Mouse (Mus musculus): Measurements from ENCODE around the gene Tecpr1. TPM values are rescaled to one million over a fixed set of nuclear protein-coding genes. Genes with fewer than 3 reads are reported as not detected.

Tecpr1 gene
- total and polyA plus RNA-seq, 2 experiments from 2014 or later, result 13.5 to 28.3 TPM

DNA sequence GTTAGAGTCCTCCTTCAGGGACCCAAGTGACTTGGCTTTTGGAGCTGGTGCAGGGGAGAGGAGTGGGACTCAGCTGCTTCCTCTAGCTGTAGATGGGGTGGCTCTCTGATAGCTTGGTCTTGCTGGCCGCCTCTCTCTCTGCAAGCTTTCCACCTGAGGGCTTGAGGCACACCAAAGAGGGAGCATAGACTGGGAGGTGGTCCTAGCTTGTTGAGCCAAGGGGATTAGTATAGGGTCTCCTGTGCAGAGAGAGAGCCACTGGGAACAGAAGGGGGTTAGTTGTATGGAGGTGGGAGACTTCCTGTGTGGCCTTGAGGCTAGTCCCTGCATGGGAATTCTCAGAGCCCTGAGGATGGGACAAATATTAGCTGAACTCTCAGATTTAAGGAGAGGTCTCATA is 33.5 kb upstream of the Tecpr1 start:
- peak overlapping the region; percentile 91 for H3K4me2 ChIP-seq (ENCODE audit: low read depth, low read length)
- peaks cover 49% of the 10 kb centered on the region for H3K4me1 ChIP-seq (ENCODE audit: control insufficient read depth, insufficient read depth)
- no peaks in the 10 kb centered on the region for H3K27me3 ChIP-seq (ENCODE audit: control insufficient read depth, insufficient read depth, low read length)
- 13% methylated on average over 1 of the region's 1 CpGs for WGBS
- TF ChIP-seq EP300 (IDR thresholded peaks at IDR 0.05; ENCODE audit: low read depth) (no peak), CTCF (IDR thresholded peaks at IDR 0.05; ENCODE audit: low read depth) (no peak)
- no peak for ATAC-seq (ENCODE audit: insufficient read depth, low read depth)
- H3K9me3 ChIP-seq (replicated peaks; ENCODE audit: control insufficient read depth, low read length), result no peaks in the 10 kb centered on the region
- peaks cover 8% of the 10 kb centered on the region; the same call in 1 of the 2 replicates for H3K36me3 ChIP-seq (replicated peaks; ENCODE audit: control insufficient read depth, insufficient read depth, low read length)
- no peak for DNase-seq (ENCODE audit: low spot score)
- peak overlapping the region; percentile 99 for H3K27ac ChIP-seq (ENCODE audit: low read depth)
- H3K4me3 ChIP-seq (ENCODE audit: low read depth, low read length), result peak overlapping the region; percentile 99
- peak overlapping the region; percentile 99 for H3K9ac ChIP-seq (replicated peaks; ENCODE audit: low read depth, low read length)

DNA sequence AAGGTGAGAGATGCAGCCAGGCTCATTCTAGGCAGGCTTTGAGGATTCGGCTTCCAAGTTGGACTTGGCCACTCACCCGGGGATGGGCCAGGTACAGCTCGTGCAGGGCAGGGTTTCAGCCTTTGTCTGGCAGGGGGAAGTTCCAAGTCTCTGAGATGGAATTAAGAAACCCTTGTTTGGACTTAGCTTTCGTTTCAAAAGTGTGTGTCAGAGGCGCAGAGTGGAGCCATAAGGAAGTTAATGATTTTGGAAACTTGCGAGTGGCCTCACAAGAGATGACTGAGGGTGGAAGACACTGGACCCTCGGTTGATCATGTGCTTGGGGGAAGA is 33.1 kb upstream of the Tecpr1 start:
- ATAC-seq (ENCODE audit: insufficient read depth, low read depth) (no peak), DNase-seq (ENCODE audit: low spot score) (no peak)
- 15% methylated on average over 7 of the region's 7 CpGs for WGBS
- H3K4me2 ChIP-seq (ENCODE audit: low read depth, low read length), result peak overlapping the region; percentile 91
- H3K4me3 ChIP-seq (ENCODE audit: low read depth, low read length), result peak overlapping the region; percentile 99
- peak overlapping the region; percentile 99 for H3K9ac ChIP-seq (replicated peaks; ENCODE audit: low read depth, low read length)
- H3K27me3 ChIP-seq (ENCODE audit: control insufficient read depth, insufficient read depth, low read length), result no peaks in the 10 kb centered on the region
- peak overlapping the region; percentile 99 for H3K27ac ChIP-seq (ENCODE audit: low read depth)
- peaks cover 8% of the 10 kb centered on the region; the same call in 1 of the 2 replicates for H3K36me3 ChIP-seq (replicated peaks; ENCODE audit: control insufficient read depth, insufficient read depth, low read length)
- TF ChIP-seq CTCF (IDR thresholded peaks at IDR 0.05; ENCODE audit: low read depth), result no peak
- no peak for TF ChIP-seq EP300 (IDR thresholded peaks at IDR 0.05; ENCODE audit: low read depth)
- H3K4me1 ChIP-seq (ENCODE audit: control insufficient read depth, insufficient read depth), result peaks cover 45% of the 10 kb centered on the region
- H3K9me3 ChIP-seq (replicated peaks; ENCODE audit: control insufficient read depth, low read length), result no peaks in the 10 kb centered on the region

DNA sequence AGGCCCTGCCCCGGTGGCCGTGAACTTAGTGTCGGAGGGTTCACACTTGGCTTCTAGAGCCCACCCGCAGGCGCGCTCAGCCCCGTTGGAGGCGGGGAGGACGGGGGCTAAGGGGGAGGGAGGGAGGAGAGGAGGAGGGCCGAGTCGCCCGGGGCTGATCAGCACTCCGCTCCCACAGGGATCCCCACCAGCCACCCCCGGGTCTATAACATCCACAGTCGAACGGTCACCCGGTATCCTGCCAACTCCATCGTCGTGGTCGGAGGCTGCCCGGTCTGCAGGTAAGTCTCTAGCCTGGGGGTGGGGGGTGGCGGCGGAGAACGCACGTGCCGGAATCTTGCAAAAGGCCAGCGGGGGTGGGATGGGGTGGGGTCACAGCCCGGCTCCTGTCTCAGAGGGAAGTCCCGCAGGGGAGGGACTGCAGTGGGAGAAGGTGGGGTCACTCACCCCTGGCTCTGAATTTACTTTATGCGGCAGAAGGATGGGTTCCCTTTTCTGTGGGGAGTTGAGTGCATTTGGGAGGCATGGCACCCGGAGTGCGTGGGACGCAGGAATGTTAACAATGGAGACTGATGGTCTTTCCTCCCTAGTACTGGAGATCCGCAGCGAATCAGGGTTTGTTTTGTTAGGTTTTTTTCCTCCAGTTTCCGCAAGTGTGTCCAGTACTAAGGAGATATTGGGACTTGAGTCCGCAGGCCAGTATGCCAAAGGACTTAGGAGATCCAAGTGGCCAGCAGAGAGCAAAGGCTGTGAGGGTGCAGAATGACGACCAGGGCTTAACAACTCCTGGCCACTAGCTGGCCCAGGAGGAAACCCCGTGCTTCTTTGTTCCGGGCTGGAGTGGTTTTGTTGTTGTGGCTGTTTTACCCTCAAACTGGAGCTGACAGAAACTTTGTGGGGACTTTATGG is 32.5 kb upstream of the Tecpr1 start:
- Histone ChIP-seq H3K4me2 (ENCODE audit: low read depth, low read length) (peak overlapping the region; percentile 91), H3K9ac (replicated peaks; ENCODE audit: low read depth, low read length) (peak overlapping the region; percentile 99), H3K9me3 (replicated peaks; ENCODE audit: control insufficient read depth, low read length) (no peaks in the 10 kb centered on the region), H3K4me3 (ENCODE audit: low read depth, low read length) (peak overlapping the region; percentile 99), H3K36me3 (replicated peaks; ENCODE audit: control insufficient read depth, insufficient read depth, low read length) (peaks cover 8% of the 10 kb centered on the region; the same call in 1 of the 2 replicates), H3K4me1 (ENCODE audit: control insufficient read depth, insufficient read depth) (peaks cover 42% of the 10 kb centered on the region), H3K27me3 (ENCODE audit: control insufficient read depth, insufficient read depth, low read length) (no peaks in the 10 kb centered on the region), H3K27ac (ENCODE audit: low read depth) (peak overlapping the region; percentile 99)
- 0 out of 2 replicates have a peak, but pooled peaks have one; percentile 54 for TF ChIP-seq EP300 (IDR thresholded peaks at IDR 0.05; ENCODE audit: low read depth)
- TF ChIP-seq CTCF (IDR thresholded peaks at IDR 0.05; ENCODE audit: low read depth), result no peak
- DNase-seq (ENCODE audit: low spot score) (peak; percentile 62), ATAC-seq (ENCODE audit: insufficient read depth, low read depth) (peak; percentile 52)
- WGBS, result under 1% methylated on average over 38 of the region's 40 CpGs

DNA sequence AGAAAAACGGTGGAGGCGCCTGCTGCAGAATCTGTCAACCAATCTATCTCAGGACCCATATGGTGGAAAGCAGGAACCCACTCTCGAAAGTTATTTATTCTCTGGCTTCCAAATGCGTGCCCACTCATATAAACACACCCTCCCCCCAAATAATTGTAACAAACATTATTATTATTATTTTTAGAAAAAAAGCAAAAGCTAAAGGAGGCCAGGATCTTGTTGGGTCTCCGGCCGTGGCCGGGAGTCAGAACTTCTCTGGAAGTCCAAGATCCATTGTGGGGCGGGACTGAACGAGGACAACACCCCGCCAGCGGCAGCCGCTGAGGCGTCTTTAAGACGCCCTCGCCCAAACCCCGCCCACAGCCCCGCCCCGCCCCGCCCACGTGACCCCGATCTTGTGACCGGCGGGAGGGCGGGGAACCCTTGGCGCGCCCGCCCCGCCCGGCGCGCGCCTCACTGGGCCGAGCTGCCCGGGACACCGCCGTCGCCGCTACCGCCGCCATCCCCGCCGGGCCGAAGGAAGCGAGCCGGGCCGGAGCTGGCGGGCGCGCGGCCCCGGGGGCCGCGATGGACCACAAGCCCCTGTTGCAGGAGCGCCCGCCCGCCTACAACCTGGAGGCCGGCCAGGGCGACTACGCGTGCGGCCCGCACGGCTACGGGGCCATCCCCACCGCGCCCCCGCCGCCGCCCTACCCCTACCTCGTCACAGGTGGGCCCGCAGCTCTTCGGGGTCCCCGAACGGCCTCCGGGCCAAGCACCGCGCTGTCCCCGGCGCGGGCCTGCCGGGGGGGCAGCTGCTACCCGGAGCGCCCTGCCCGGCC is 31.6 kb upstream of the Tecpr1 start:
- DNase-seq (ENCODE audit: low spot score) (peak; percentile 89), ATAC-seq (ENCODE audit: insufficient read depth, low read depth) (peak; percentile 75)
- H3K27me3 ChIP-seq (ENCODE audit: control insufficient read depth, insufficient read depth, low read length), result no peaks in the 10 kb centered on the region
- peak overlapping the region; percentile 99 for H3K4me3 ChIP-seq (ENCODE audit: low read depth, low read length)
- H3K27ac ChIP-seq (ENCODE audit: low read depth), result peak overlapping the region; percentile 99
- TF ChIP-seq EP300 (IDR thresholded peaks at IDR 0.05; ENCODE audit: low read depth), result no peak
- TF ChIP-seq CTCF (IDR thresholded peaks at IDR 0.05; ENCODE audit: low read depth), result no peak
- under 1% methylated on average over 50 of the region's 84 CpGs for WGBS
- H3K4me1 ChIP-seq (ENCODE audit: control insufficient read depth, insufficient read depth), result peaks cover 36% of the 10 kb centered on the region
- H3K36me3 ChIP-seq (replicated peaks; ENCODE audit: control insufficient read depth, insufficient read depth, low read length), result 0 out of 2 replicates have a peak, but pooled peaks cover under 1% of the 10 kb centered on the region
- H3K9ac ChIP-seq (replicated peaks; ENCODE audit: low read depth, low read length), result peak overlapping the region; percentile 99
- H3K9me3 ChIP-seq (replicated peaks; ENCODE audit: control insufficient read depth, low read length), result 0 out of 2 replicates have a peak, but pooled peaks cover 3% of the 10 kb centered on the region
- peak overlapping the region; percentile 91 for H3K4me2 ChIP-seq (ENCODE audit: low read depth, low read length)

DNA sequence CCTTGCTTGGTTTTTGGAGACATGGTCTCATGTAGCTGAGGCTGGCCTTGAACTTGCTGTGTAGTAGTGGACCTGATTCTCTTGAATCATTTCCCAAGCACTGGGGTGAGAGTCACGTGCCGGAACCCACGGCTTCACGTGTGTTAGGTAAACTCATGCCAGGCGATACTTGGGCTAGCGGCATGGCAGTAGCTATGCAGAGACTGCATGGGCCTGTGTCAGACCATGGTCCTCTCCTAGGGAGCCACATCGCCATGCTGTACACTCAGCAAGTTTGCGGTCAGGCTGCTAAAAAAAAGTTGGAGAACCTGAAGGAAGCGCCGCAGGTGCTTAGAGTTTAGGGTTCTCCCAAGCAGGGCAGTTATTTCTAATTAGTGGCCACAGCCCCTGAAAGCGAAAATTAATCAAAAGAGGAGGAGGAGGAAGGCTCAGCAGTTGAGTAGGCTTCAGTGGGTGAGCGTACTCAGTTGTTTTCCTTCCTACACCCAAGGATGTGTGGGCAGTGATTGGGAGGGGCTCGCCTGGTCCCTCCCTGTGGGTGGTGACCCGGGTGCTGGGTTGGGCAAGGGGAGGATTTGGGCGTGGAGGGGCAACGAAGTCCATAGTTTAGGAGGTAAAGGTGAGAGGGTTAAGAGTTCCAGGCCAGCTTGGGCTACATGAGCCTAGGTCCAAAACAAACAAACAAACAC is 30.9 kb upstream of the Tecpr1 start:
- peak overlapping the region; percentile 91 for H3K4me2 ChIP-seq (ENCODE audit: low read depth, low read length)
- H3K27ac ChIP-seq (ENCODE audit: low read depth), result peak overlapping the region; percentile 99
- H3K9me3 ChIP-seq (replicated peaks; ENCODE audit: control insufficient read depth, low read length), result 0 out of 2 replicates have a peak, but pooled peaks cover 4% of the 10 kb centered on the region
- peaks cover 34% of the 10 kb centered on the region for H3K4me1 ChIP-seq (ENCODE audit: control insufficient read depth, insufficient read depth)
- no peaks in the 10 kb centered on the region for H3K36me3 ChIP-seq (replicated peaks; ENCODE audit: control insufficient read depth, insufficient read depth, low read length)
- H3K9ac ChIP-seq (replicated peaks; ENCODE audit: low read depth, low read length), result 0 out of 2 replicates have a peak overlapping the region, but pooled peaks have one; percentile 99
- no peaks in the 10 kb centered on the region for H3K27me3 ChIP-seq (ENCODE audit: control insufficient read depth, insufficient read depth, low read length)
- TF ChIP-seq EP300 (IDR thresholded peaks at IDR 0.05; ENCODE audit: low read depth) (no peak), CTCF (IDR thresholded peaks at IDR 0.05; ENCODE audit: low read depth) (no peak)
- 56% methylated on average over 16 of the region's 16 CpGs for WGBS
- peak overlapping the region; percentile 99 for H3K4me3 ChIP-seq (ENCODE audit: low read depth, low read length)
- DNase-seq (ENCODE audit: low spot score) (no peak), ATAC-seq (ENCODE audit: insufficient read depth, low read depth) (no peak)
